ENCODE assay signal across 23 mouse cellular contexts in genomic region chr17:50302867-50303266, GRCm38 (mm10). TPM values are rescaled to one million over a fixed set of nuclear protein-coding genes. Genes with fewer than 3 reads are reported as not detected.
"Had no signal": no experiment of that assay in that cellular context is flagged by ENCODE, and none has a peak within 500 bp of the region (broad histone marks: within the 10 kb centered on the region; RNA-seq: fewer than 3 reads in every experiment).

No protein-coding gene starts in this region.

- H3K4me1 ChIP-seq: intestine, embryonic 15.5 days; limb, embryonic 12.5 days; liver, embryonic 15.5 days; lung, embryonic 15.5 days; megakaryocyte, embryonic 14.5 days; midbrain, embryonic 13.5 days; neural tube, embryonic 13.5 days; stomach, embryonic 15.5 days had no signal

- H3K36me3 ChIP-seq: intestine, embryonic 15.5 days; limb, embryonic 12.5 days; liver, embryonic 12.5 days; liver, embryonic 15.5 days; lung, embryonic 15.5 days; midbrain, embryonic 10.5 days; midbrain, embryonic 13.5 days; neural tube, embryonic 13.5 days; stomach, embryonic 15.5 days had no signal

- H3K4me2 ChIP-seq: intestine, embryonic 15.5 days; limb, embryonic 12.5 days; liver, embryonic 12.5 days; liver, embryonic 15.5 days; lung, embryonic 15.5 days; midbrain, embryonic 13.5 days; neural tube, embryonic 13.5 days; stomach, embryonic 15.5 days had no signal

- DNase-seq: layer of hippocampus, postnatal 36 days; lung, adult 18-20 months; lung, postnatal 10 days; lung, postnatal 36 days; retina, postnatal 1 day; right cerebral cortex, postnatal 25 days; spleen, adult 18-20 months; thymus, postnatal 25 days had no signal

- H3K27ac ChIP-seq: intestine, embryonic 15.5 days; left cerebral cortex, adult 2 months; limb, embryonic 12.5 days; liver, embryonic 12.5 days; liver, embryonic 15.5 days; lung, embryonic 15.5 days; midbrain, embryonic 10.5 days; midbrain, embryonic 13.5 days; neural tube, embryonic 13.5 days; stomach, embryonic 15.5 days had no signal

- H3K27me3 ChIP-seq: intestine, embryonic 15.5 days; limb, embryonic 12.5 days; liver, embryonic 12.5 days; liver, embryonic 15.5 days; lung, embryonic 15.5 days; midbrain, embryonic 13.5 days; neural tube, embryonic 13.5 days; stomach, embryonic 15.5 days had no signal

- ATAC-seq: hindbrain, embryonic 16.5 days; intestine, embryonic 15.5 days; liver, embryonic 12.5 days; midbrain, embryonic 13.5 days; midbrain, embryonic 16.5 days had no signal

- H3K9ac ChIP-seq: intestine, embryonic 15.5 days; limb, embryonic 12.5 days; liver, embryonic 12.5 days; liver, embryonic 15.5 days; lung, embryonic 15.5 days; midbrain, embryonic 13.5 days; neural tube, embryonic 13.5 days; stomach, embryonic 15.5 days had no signal

- H3K9me3 ChIP-seq: intestine, embryonic 15.5 days; limb, embryonic 12.5 days; liver, embryonic 12.5 days; liver, embryonic 15.5 days; lung, embryonic 15.5 days; midbrain, embryonic 10.5 days; midbrain, embryonic 13.5 days; neural tube, embryonic 13.5 days; stomach, embryonic 15.5 days had no signal

- H3K4me3 ChIP-seq: intestine, embryonic 15.5 days; left cerebral cortex, adult 2 months; limb, embryonic 12.5 days; liver, embryonic 12.5 days; liver, embryonic 15.5 days; lung, embryonic 15.5 days; megakaryocyte, embryonic 14.5 days; midbrain, embryonic 10.5 days; midbrain, embryonic 13.5 days; myocyte; neural tube, embryonic 13.5 days; stomach, embryonic 15.5 days had no signal

RNA-seq across cellular contexts. Expression of gene Dazl, which starts 9.4 kb away (rescaled TPM):
- total RNA-seq: monocyte, adult 5-6 weeks had no signal
- polyA plus RNA-seq: limb, embryonic 12.5 days; myocyte had no signal
